Mouse (Mus musculus) liver, embryonic 14.5 days (tissue): Measurements from ENCODE around the gene Cds2.

Source experiments
- CTCF ChIP-seq: IDR thresholded peaks from 2 replicates; pipeline ENCODE4 v1.5.1; 2016; ENCODE audit warnings: antibody characterized with exemption, low read depth, control low read depth
- EP300 ChIP-seq: IDR thresholded peaks from 2 replicates; pipeline ENCODE4 v1.6.1; 2016; ENCODE audit warnings: antibody characterized with exemption, low read depth

DNA sequence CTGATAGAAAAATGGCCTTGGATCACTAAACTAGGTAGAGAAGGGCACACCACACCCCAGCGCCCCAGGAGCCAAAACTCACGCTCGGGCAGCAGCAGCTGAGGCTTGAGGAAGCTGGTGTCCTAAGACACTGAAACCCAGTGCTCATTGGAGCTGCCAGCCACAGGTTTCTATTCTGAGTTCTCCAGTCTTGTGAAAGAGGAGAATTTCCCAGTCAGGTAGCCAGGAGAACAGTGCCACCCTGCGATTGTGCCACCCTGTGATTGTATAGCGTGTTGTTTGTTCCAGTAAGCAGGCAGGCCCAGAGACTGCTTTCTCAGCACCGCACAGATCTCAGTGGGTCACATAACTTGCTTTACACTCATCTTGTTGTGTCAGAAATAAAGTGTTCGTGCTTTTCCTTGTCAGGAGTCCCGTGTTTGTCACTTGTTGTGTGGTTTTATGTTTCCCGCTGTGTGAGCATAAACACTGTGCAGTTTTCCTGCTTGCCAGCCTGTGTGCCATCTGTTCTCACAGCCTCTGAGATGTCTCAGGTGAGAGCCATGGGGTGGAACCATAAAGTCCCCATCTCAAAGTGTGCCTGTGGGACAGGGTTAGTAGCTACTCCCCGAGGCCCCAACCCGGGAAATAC lies 44.4 kb downstream of the Cds2 start:
- no peak for TF ChIP-seq CTCF
- no peak for TF ChIP-seq EP300
